Mouse (Mus musculus): ENCODE measurements around the gene Trap1a. TPM values are rescaled to one million over a fixed set of nuclear protein-coding genes. Genes with fewer than 3 reads are reported as not detected.

The Trap1a gene
- total RNA-seq, 2 experiments from 2014 or later = not detected

Other genes with a start within 250 kb of the Trap1a start
- not detected for gene Serpina7, start 248.4 kb upstream of the Trap1a start, total RNA-seq (2021)
- gene 4930513O06Rik, start 247.4 kb upstream of the Trap1a start, total RNA-seq (2021) = not detected
- not detected for gene 4933428M09Rik, start 154.5 kb upstream of the Trap1a start, total RNA-seq (2021)
- gene Mum1l1, start 123.6 kb upstream of the Trap1a start, total RNA-seq (2021) = 1 to 10 TPM; 3.2 to 4.2 TPM
- not detected for gene D330045A20Rik, start 146.7 kb downstream of the Trap1a start, total RNA-seq (2021)
- gene Rnf128, start 229.6 kb downstream of the Trap1a start, total RNA-seq (2021) = 10 to 100 TPM; 15.0 to 16.9 TPM

Measured in gastrocnemius, postnatal 36 days (tissue).